Mouse (Mus musculus) brain, embryonic 18.5 days (tissue): ENCODE measurements at regions not wholly inside any gene's neighbourhood (a gene's known extent, or its start where the extent isn't known, plus 50 kb on each side); places are given as distances from the start of the nearest gene placed in this dataset.
"Not testable (repeated sequence)": the region's sequence is repeated elsewhere in the genome, so short reads cannot be mapped to it uniquely, and the experiment has no call there.

Source experiments
- DNase-seq: peaks from one replicate; pipeline ENCODE4 v3.0.0-alpha.2; 2012; ENCODE audit warnings: low read depth, low spot score

DNA sequence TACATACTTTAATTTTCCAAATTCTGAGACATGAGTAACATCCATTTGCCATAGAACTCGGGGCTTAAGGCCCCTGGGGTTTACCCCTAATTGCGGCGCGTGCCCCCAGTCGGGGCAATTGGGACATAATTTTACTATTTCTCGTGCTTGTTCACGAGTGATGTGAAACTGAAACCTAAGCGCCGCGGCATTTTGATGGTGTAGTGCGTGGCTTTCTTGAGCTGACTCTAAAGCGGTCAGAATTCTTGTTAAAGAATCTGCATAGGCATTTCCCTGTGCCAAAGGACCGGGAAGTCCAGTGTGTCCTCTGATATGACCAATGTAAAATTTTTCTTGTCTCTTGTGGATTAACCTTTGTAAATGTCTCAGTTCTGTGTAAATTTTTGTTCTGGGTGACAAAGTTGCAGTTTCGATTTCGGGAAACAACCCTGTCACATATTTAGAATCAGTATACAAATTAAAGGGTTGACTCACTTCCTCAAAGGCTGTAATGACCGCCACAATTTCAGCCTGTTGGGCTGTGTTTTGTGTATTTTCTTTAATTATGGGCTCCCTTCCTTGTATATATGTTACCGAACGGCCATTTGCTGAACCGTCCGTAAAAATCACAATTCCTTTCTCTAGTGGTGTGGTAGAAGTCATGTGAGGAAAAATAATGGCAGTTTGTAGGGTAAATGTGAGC lies 1037.6 kb upstream of the Sel1l start:
- DNase-seq = not testable (repeated sequence)

DNA sequence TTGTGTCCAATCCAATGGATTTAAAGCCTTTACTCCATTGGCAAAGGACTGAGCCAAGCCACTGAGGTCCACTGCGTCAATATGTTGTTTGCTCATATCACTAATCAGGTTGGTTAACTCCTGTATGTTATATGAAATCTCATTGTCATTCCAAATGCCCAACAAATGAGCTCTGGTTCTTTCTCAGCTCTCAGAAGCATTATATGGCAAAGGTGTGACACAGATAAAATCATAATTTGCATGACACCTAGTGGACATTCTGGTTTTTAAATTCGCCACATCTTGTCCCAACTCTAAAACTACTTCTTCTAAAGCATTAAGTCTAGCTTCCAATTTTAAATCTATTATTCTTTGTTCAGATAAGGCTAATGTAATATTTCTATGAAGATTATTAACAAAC lies 1035.1 kb upstream of the Sel1l start:
- not testable (repeated sequence) for DNase-seq

DNA sequence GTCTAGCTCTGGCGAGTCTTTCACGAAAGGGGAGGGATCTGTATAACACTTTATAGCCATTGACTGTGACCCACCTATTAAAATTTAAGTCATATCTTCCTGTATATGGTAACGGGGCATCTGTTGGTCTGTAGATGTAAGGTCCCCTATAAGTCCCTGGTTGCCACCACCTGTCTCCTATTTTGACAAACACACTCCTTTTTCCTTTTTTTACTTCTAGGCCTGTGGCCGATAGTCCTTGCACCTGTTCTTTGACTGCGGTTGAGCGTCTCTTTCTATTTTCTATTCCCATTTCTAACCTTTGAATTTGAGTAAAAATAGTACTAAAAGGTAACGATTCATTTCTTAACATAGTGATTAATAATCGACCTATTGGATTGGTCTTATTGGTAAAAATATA lies 1034.1 kb upstream of the Sel1l start:
- DNase-seq = not testable (repeated sequence)

DNA sequence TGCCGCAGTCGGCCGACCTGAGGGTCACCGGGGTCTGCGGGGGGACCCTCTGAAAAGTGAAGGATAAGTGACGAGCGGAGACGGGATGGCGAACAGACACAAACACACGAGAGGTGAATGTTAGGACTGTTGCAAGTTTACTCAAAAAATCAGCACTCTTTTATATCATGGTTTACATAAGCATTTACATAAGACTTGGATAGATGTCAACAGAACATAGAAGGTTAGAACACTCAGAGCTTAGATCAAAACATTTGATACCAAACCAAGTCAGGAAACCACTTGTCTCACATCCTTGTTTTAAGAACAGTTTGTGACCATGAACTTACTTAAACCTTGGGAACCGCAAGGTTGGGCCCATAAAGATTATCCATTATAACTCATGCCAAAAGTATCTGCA lies 1033.6 kb upstream of the Sel1l start:
- not testable (repeated sequence) for DNase-seq

DNA sequence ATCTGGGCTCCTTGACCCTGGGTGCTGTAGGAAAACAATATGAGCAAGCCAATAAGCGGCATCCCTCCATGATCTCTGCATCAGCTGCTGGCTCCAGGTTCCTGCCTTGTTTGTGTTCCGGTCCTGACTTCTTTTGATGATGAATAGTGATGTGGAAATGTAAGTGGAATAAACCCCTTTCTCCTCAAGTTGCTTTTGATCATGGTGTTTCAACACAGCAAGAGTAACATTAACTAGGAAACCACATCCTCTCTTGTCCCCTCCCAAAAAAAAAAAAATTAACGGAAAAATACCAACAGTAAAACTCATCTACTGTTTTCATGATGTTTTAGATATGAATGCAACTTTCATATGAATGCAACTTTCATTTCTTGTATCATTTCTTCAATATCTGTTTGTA lies 1024.6 kb upstream of the Sel1l start:
- DNase-seq = no peak

DNA sequence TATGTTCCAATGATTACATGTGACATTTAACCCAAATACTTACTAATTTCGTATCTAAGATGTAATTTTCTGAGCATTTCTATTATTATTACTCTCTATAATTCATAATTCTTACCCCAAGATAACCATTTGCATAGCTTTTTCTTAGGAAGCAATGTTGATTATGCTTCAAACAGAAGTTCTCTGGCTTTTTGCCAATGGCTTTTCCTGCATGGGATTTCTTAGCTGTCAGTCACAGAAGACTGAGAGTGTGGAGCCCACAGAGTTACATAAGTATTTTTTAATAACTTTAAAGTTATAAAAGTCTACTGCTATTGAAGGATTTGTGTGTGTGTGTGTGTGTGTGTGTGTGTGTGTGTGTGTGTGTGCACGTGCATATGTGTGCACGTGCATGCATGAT lies 1020.4 kb upstream of the Sel1l start:
- DNase-seq = no peak

DNA sequence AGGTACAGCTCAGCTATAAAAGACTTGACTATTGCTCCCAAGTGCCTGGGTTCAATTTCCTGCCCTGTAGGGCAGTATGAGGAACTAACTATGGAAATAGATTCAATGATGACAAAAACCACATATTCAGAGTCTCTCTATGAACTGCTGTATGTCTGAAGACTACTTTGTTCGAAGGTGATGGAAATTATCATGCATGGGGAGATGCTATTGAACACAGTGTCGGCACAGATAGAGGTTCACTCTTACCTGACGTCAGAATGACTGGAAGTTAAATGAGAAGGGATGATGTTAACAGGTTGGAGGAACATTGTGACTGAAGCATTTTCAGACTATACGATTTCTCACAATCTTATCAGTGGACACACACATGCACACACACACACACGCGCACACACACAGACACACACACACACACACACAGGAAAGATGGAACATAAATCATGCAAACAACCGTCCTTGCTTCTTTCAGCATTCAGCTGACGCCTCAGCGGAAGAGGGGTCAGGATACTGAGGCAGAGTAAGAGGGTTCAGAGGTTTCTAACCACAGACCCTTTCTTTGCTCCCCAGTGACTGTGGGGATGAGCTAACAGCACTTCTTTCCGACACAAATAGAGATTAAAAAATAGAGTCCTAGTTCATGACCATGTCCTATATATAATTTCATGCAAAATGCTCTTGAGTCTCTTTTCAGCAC lies 974.3 kb upstream of the Sel1l start:
- no peak for DNase-seq

DNA sequence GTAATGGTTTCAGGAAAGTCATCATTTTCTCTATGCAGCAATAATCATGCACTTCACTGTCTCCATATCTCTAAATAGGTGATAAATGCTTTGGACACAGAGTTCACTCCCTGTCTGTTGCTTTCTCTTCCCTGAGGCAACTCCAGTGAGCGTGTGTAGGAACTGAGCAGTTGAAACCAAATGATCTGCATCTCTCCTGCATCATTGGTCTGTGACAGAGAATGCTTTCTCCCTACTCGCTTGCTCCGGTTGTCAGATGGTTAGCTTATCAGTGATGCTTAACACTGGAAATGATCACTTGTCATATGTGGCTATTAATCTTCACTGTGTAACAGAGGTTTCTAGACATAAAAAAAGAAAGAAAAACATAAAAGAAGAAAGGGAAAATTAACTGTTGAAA lies 969.7 kb upstream of the Sel1l start:
- DNase-seq = no peak

DNA sequence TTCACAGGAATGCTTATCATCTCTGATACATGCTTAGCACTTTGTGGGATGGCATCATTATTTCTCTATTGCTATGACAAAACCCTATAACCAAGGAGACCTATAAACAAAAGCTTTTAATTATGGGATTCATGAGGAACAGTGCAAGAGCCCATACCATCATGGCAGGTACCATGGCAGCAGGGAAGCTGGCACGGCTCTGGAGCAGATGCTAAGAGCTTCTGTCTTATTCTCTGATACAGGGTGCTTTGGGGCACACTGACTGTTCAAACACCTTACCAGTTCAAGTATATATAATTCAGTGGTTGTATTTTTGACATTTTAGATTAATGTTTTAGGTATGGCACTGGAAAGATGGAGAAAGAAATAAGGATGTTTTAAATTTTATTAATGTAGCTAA lies 952.2 kb upstream of the Sel1l start:
- no peak for DNase-seq

DNA sequence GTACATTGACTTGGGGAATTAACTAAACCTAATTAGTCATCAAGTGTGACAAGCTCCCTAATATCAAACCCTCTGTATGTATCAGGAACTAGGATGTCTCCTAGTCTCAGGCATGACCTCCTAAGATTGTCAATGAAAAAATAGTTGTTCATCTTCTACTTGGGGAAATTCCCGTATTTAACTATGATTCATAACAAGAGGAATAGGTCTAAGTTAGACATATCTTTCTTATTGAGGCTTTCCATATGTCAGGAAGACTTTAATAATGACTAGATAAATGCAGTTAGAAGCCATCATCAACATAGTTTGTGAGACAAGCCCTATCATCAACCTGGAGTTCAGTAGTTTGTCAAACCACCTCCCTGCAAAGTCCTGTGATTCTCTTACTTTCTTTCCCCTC lies 934.4 kb upstream of the Sel1l start:
- DNase-seq = no peak

DNA sequence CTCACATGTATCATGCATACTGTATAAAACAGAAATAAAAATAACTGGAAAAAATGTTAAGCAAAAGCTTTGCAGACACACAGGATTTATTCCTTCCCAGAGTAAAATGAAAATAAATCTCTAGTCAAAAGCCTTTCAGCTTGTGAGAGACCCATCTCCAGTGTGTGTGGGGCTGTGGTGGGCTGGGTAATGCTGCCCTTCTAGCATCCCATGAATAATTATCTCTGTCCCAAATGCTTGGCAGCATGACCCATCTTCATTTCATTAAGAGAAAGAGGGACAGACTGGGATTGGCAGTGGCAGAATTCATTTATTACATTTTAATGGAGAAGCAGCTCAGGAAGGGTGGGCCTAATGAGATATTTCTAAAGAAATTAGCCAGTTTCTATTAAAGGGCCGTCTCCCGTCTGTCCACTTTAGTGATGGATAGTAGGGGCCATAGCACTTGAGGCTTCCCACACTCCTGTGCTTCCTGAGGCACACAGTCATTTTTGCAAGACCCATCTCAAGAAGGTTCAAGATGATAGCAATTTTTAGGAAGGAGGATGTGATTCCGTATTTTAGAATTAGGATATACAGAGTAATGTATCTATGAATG lies 930.8 kb upstream of the Sel1l start:
- DNase-seq = no peak

DNA sequence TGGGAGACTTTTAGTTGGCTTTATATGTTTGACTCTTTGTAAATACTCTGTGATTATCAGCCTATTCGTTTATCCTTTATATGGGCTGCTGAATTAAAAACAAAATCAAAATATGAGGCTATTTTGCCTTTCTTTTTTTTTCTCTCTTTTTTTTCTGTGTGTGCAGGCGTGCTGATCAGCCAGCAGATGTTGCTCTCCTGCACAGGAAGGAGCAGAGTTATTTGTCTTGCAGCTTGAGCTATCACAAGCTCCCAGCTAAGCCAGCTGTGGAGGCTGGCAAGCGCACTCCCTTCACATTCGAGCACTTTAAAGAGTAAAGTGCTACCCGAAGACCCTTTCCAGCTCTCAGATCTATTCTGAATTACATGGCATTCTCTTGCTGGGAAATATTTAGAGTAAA lies 926.7 kb upstream of the Sel1l start:
- no peak for DNase-seq

DNA sequence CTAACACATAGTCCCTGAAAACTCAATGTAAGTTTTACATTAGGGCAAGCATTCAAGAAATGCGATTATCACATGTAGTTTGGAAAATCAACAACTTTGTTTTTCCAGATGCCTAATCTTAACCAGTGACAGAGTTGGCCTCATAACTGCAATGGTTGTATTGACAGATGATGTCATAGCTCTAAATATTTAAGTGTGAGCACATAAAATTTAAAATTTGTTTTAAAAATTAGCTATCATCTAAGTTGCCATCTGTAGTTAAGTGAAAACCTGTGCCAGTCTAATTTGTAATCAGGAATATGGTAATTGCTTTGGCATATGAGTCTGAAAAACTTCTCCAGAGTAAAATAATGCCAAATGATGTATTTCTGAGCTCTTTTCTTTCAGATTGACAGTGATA lies 899.6 kb upstream of the Sel1l start:
- DNase-seq = peak; percentile 16

DNA sequence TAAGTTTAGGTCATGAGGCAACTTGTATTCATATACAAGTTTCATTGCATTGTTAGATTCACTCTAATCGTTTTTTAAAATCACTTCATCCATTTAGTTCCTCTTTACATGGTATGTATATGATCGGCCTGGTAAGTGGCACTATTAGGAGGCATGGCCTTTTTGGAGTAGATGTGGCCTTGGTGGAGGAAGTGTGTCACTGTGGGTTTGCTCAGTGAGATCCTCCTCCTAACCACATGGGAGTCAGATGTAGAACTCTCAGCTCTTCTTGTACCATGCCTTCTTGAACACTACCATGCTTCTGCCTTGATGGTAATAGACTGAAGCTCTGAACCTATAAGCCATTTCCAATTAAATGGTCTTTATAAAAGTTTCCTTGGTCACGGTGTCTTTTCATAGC lies 891.9 kb upstream of the Sel1l start:
- DNase-seq = no peak

DNA sequence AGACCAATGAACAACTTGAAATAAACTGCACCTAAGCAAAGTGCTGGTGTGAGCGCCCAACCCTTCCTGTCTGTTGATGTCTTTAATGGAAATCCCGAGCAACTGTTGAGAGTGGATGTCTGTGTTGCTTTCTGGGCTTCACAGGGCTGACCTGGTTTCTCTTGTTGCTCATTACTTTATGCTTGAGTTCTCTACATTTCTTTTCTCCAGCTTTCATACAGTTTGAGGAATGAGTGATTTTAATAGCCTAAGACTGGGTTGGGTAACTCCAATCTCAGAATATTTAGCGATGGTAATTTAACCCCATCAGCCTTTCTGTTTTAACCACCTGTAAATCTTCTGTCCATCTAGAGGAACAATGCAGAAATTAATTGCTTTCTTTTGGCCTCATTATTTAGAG lies 890.2 kb upstream of the Sel1l start:
- no peak for DNase-seq

DNA sequence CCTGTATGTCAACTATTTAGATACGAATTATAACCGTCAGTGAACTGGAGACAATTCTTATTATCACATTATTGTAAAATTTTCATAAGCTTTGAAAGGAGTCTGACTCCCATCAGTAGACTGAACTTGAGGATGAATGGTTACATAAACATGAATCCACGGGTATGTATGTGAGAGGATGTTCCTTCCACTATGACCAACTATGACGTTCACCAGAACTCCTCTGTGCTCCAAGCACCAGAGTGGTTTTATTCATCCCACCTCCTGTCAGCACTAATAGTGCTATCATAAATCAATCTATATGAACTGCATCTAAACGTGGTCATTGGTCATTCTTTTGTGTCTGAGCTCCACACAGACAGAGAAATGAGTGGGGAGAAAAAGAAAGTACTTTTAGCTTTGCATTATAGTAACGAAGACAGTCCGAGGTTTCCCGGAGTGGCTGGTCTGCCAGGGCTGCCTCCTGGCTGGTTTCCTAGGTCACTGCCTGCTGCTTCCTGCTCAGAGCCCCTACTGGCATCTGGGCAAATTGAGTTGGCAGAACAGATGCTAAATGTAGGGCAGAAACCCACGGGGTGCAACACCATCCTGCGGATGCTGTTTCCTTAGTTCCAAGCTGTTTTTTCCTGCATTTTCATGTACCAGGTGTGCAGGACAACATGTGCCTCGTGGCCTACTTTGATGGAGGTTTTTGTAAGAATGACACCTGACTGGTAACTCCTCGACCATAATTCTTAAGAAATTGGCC lies 888.8 kb upstream of the Sel1l start:
- no peak for DNase-seq

DNA sequence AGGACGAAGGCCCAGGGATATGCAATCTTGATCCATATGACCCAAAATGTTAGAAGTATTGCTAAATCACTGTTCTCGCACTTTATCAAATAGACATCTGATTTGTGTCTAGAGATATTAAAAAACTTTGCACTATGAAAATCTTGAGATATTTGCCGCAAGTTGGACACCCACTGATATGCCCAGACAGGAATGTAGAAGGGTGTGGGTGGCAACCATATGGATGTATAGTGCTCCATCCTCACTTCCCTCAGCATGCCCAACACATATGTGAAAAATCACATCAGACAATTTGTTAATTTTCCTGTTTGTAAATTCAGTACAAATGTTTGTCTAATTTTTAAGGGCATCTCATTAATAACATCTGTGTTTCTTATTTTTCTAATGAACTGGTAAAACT lies 874.1 kb upstream of the Sel1l start:
- no peak for DNase-seq

DNA sequence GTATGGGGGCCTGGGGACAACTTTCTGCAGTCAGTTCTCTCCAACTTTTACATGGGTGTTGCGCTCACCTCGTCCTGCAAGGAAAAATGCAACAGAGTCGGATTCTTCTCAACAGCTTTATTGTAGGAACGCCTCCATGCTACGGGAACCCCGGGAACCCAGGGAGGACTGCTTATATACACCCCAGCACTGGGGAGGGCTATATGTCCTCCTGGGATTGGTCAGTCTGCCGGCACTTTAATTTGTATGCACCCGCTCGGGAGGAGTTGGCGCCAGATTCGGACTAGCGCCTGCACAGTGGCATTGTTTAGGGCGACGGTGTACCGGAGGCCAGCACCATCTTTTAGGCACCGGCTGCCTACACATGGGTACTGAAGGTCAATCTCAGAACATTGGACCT lies 864.5 kb upstream of the Sel1l start:
- DNase-seq = no peak

DNA sequence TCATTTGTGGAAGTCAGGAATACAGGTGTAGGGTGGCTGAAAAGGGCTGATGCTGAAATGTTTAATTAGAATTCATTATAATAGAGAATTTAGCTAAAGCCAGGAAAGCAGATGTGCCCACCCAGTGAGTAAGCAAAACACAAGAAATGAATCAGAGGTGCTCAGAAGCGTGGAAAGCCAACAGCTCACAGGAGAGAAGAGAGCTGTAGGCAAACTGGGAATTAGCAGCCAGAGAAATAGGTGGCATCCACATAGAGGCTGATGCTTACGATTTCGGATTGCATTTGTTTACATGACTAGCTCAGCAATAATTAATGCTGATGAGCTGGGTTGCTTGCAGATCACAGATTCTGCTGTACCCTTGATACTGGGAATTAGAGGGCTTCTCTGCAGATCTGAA lies 859.5 kb upstream of the Sel1l start:
- no peak for DNase-seq

DNA sequence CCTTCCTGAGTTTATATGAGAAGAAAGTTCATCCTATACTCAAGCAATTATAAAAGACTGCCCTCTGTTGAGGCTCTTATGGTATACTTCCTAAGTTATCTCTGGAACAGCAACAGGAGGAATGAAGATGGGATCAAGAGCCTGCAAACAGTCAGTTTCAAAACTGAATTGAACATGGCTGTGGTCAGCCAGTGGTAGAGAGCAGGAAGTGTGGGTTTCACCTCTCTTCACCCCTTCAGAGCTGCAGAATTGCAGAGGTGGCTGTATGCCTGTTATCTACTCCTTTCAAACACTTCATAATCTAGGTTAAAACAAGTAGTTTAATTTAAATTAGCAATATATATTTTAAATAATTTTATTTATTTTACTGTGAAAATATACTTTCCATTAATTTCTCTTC lies 854.8 kb upstream of the Sel1l start:
- DNase-seq = no peak

DNA sequence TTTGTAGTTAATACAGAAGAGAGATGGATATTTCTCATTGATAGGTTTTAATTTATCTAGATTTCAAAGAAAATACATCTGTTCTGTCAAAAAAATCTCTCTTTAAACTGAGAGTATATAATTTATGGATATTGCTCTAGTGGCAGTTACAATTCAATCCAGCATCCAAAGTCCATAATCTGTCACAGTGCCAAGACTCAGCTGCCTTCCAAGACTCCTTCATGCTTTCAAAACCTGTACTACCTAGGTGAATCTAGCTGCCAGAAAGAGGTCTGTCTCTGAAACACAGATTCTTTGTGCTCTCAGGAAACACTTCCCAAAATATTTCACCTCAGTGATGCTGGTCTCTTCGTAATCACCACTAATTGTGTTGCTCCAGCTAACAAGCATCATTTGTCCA lies 844.0 kb upstream of the Sel1l start:
- no peak for DNase-seq

DNA sequence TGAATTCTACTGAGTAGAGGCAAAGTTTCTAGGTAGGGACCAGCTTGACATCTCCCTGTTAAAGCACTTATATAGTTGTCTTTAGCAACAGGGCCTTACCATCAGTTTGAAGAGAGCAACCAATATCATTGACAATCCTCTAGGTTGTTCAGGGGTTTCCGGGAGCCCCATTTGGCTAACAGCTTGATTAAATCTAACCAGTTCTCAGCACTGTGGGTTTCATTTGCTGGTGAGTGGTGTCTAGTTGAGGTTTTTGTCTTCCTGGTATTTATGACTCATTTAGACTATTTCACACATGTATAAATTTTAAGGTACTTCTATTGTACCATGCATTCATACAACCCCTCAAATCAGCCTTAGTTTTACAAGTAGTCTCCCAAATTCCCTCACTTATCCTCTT lies 823.4 kb upstream of the Sel1l start:
- no peak for DNase-seq

DNA sequence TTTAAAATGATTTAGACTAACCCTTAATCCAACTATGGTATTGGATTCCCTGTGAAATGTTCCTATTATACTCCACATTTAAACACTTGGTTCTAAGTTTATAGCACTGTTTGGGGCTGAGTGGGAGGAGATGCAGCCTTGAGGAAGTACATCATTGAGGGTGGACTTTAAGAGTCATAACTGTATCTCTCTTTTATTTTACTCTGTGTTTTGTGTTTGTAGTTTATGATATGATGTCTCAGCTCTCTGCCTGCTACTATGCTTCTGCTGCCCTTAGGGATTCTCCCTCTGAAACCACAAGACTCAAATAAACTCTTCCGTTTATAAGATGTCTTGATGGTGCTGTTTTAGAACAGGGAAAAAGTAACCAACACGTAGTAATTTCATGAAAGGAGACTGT lies 797.7 kb upstream of the Sel1l start:
- DNase-seq = no peak
